In the genomic region with DNA sequence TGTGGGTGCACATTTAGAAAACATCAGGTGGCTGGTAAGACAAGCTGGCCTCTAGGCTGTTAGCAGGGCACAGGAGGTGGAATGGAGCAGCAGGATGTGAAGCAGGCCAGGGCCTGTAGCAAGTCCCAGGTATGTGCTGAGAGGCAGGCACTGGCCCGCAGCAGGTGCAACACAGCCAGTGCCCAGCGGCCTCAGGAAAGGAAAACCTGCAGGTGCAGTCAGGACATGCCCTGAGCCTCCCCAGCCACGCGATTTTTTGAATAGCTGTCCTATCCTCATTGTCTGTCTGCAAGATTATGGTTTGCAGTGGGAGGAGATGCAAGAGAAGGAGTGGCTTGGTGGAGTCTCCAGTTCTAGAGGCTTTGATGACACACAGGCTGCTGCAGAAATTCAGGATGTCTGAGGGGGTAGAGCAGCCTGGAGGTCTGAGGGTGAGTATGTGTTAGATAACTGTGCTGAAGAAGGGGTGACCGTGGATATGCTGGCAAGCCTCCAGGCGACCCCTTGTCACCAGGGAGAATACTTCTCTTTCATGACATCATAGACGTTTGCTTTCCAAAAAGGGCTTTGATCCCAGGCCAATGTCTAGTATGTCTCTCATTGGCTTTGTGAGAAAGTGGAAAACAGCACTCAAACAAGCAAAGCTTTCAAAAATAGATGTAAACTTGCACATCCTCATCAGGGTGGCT, we compare ENCODE assay signal across 11 mouse cellular contexts. TPM values are rescaled to one million over a fixed set of nuclear protein-coding genes. Genes with fewer than 3 reads are reported as not detected.
DNase-seq lines count a peak whose midpoint lies in the region; ATAC-seq lines count a peak whose summit lies in the region.
"Not testable (repeated sequence)": the region's sequence is repeated elsewhere in the genome, so short reads cannot be mapped to it uniquely, and the experiment has no call there.
"Had no signal": no experiment of that assay in that cellular context is flagged by ENCODE, and none has a peak within 500 bp of the region (broad histone marks: within the 10 kb centered on the region; RNA-seq: fewer than 3 reads in every experiment).

No protein-coding gene starts in this region.

- not testable (repeated sequence) for H3K27ac ChIP-seq in embryonic facial prominence, embryonic 14.5 days (replicated peaks; ENCODE audit: low read depth, low read length); hindbrain, embryonic 14.5 days

- not testable (repeated sequence) for H3K4me2 ChIP-seq in embryonic facial prominence, embryonic 14.5 days (ENCODE audit: low read depth, low read length); hindbrain, embryonic 14.5 days (replicated peaks)

- H3K4me3 ChIP-seq in embryonic facial prominence, embryonic 14.5 days (ENCODE audit: low read depth, low read length); hindbrain, embryonic 14.5 days (replicated peaks; ENCODE audit: low read length): not testable (repeated sequence)

- peak; percentile 83 for ATAC-seq in embryonic facial prominence, embryonic 14.5 days (ENCODE audit: low read depth)
- ATAC-seq in hindbrain, embryonic 14.5 days (ENCODE audit: low FRiP score), result not testable (repeated sequence)

- H3K4me1 ChIP-seq in embryonic facial prominence, embryonic 14.5 days (ENCODE audit: control insufficient read depth, insufficient read depth, low read length), result peaks cover 17% of the 10 kb centered on the region
- not testable (repeated sequence) for H3K4me1 ChIP-seq in hindbrain, embryonic 14.5 days (replicated peaks; ENCODE audit: control insufficient read depth, insufficient read depth, low read length)

- H3K9ac ChIP-seq in embryonic facial prominence, embryonic 14.5 days (ENCODE audit: low read depth, low read length); hindbrain, embryonic 14.5 days: not testable (repeated sequence)

- not testable (repeated sequence) for H3K9me3 ChIP-seq in embryonic facial prominence, embryonic 14.5 days (ENCODE audit: control insufficient read depth, low read length); hindbrain, embryonic 14.5 days (ENCODE audit: control insufficient read depth, low read length)

- H3K27me3 ChIP-seq in embryonic facial prominence, embryonic 14.5 days (replicated peaks; ENCODE audit: control insufficient read depth, insufficient read depth, low read length); hindbrain, embryonic 14.5 days (ENCODE audit: control insufficient read depth, insufficient read depth, low read length): not testable (repeated sequence)

- not testable (repeated sequence) for H3K36me3 ChIP-seq in embryonic facial prominence, embryonic 14.5 days (ENCODE audit: control insufficient read depth, insufficient read depth, low read length); hindbrain, embryonic 14.5 days (replicated peaks; ENCODE audit: control insufficient read depth, insufficient read depth)

- DNase-seq in NIH3T3 (ENCODE audit: low read depth), result peak; percentile 6
- peak; percentile 51 for DNase-seq in embryonic facial prominence, embryonic 14.5 days (ENCODE audit: low spot score)
- peak; percentile 7 for DNase-seq in heart, adult 8-10 months (ENCODE audit: low spot score)
- DNase-seq in hindbrain, embryonic 14.5 days (ENCODE audit: low spot score), result peak; percentile 31
- DNase-seq in kidney, postnatal 14 days, result peak; percentile 39
- DNase-seq in lung, adult 18-20 months, result peak; percentile 5 to 15
- peak; percentile 74 to 88 for DNase-seq in lung, postnatal 4 days
- peak; percentile 38 for DNase-seq in urinary bladder, adult 2 months (ENCODE audit: low spot score)

- 28% methylated on average over 5 of the region's 7 CpGs for WGBS in embryonic facial prominence, embryonic 14.5 days
- 65% methylated on average over 7 of the region's 7 CpGs for WGBS in hindbrain, embryonic 14.5 days

RNA-seq across cellular contexts. Expression of gene Efcab1, which starts 30.2 kb away (rescaled TPM):
- polyA plus RNA-seq in embryonic facial prominence, embryonic 14.5 days (2014; fragmentation: Nextera tagmentation; extraction: Ambion mirVana), result 11.3 and 11.7 TPM in 2 replicates
- total RNA-seq in heart, adult 8-10 months (2022), result not detected
- 14.4 and 17.8 TPM in 2 replicates for polyA plus RNA-seq in hindbrain, embryonic 14.5 days (2014; fragmentation: Nextera tagmentation; extraction: Ambion mirVana)
- polyA plus RNA-seq in urinary bladder, adult 2 months (2012; rRNA removed), result 4.0 and 4.2 TPM in 2 replicates
- total RNA-seq: gastrocnemius, adult 8-10 months; heart, postnatal 25 days; megakaryocyte, adult 5-6 weeks had no signal

Comparison
In these comparisons a context has a peak if more than half of its experiments do, and no peak if none do; other contexts are left out.
1. DNase-seq: peak in every context shown above with its lines; median percentile 81 in lung, postnatal 4 days; 51 in embryonic facial prominence, embryonic 14.5 days; 39 in kidney, postnatal 14 days; 38 in urinary bladder, adult 2 months; 31 in hindbrain, embryonic 14.5 days; 10 in lung, adult 18-20 months; 7 in heart, adult 8-10 months; 6 in NIH3T3.